ENCODE assay signal across 10 mouse cellular contexts in genomic region chr14:18233981-18234960, GRCm38 (mm10). TPM values are rescaled to one million over a fixed set of nuclear protein-coding genes. Genes with fewer than 3 reads are reported as not detected.
DNase-seq lines count a peak whose midpoint lies in the region; ATAC-seq lines count a peak whose summit lies in the region.
"Had no signal": no experiment of that assay in that cellular context is flagged by ENCODE, and none has a peak within 500 bp of the region (broad histone marks: within the 10 kb centered on the region; RNA-seq: fewer than 3 reads in every experiment).

No protein-coding gene starts in this region.

- WGBS in liver, embryonic 16.5 days (ENCODE audit: insufficient replicate concordance): 35% methylated on average over 5 of the region's 5 CpGs
- 30% methylated on average over 5 of the region's 5 CpGs for WGBS in heart, embryonic 15.5 days
- WGBS in stomach, embryonic 15.5 days: 47% methylated on average over 5 of the region's 5 CpGs

- H3K27ac ChIP-seq in liver, embryonic 16.5 days (ENCODE audit: low read length): peak overlapping the region; percentile 34; the same call in 1 of the 2 replicates
- peak overlapping the region; percentile 91 for H3K27ac ChIP-seq in heart, embryonic 15.5 days
- H3K27ac ChIP-seq in stomach, embryonic 15.5 days: peak overlapping the region; percentile 55; the same call in 1 of the 2 replicates
- H3K27ac ChIP-seq: embryonic facial prominence, embryonic 12.5 days; hindbrain, embryonic 14.5 days had no signal

- no peaks in the 10 kb centered on the region for H3K36me3 ChIP-seq in liver, embryonic 16.5 days (ENCODE audit: control insufficient read depth, insufficient read depth)
- no peaks in the 10 kb centered on the region for H3K36me3 ChIP-seq in heart, embryonic 15.5 days
- H3K36me3 ChIP-seq in stomach, embryonic 15.5 days: no peaks in the 10 kb centered on the region
- H3K36me3 ChIP-seq: embryonic facial prominence, embryonic 12.5 days had no signal

- no peak overlapping the region for H3K4me3 ChIP-seq in liver, embryonic 16.5 days (ENCODE audit: low read depth, low read length)
- H3K4me3 ChIP-seq in heart, embryonic 15.5 days: peak overlapping the region; percentile 4; the same call in 1 of the 2 replicates
- no peak overlapping the region for H3K4me3 ChIP-seq in stomach, embryonic 15.5 days (replicated peaks)
- H3K4me3 ChIP-seq: embryonic facial prominence, embryonic 12.5 days had no signal

- H3K27me3 ChIP-seq in liver, embryonic 16.5 days (ENCODE audit: control insufficient read depth, insufficient read depth, low read depth, low read length): no peaks in the 10 kb centered on the region
- no peaks in the 10 kb centered on the region for H3K27me3 ChIP-seq in heart, embryonic 15.5 days
- H3K27me3 ChIP-seq in stomach, embryonic 15.5 days (replicated peaks): no peaks in the 10 kb centered on the region
- H3K27me3 ChIP-seq: embryonic facial prominence, embryonic 12.5 days had no signal

- DNase-seq in adrenal gland, postnatal 10 days: peak; percentile 12
- no peak for DNase-seq in adrenal gland, adult 8-10 months
- no peak for DNase-seq in liver
- DNase-seq in spleen, adult 12 weeks (ENCODE audit: low spot score): no peak
- DNase-seq in frontal cortex, postnatal 25 days (ENCODE audit: low spot score in 2 of 2): no peak

- H3K9ac ChIP-seq in liver, embryonic 16.5 days (ENCODE audit: low read depth, low read length): no peak overlapping the region
- peak overlapping the region; percentile 7; the same call in 1 of the 2 replicates for H3K9ac ChIP-seq in heart, embryonic 15.5 days
- H3K9ac ChIP-seq in stomach, embryonic 15.5 days: no peak overlapping the region
- H3K9ac ChIP-seq: embryonic facial prominence, embryonic 12.5 days; hindbrain, embryonic 14.5 days had no signal

- no peak for ATAC-seq in liver, embryonic 16.5 days (ENCODE audit: low read depth)
- no peak for ATAC-seq in heart, embryonic 15.5 days (replicated peaks; ENCODE audit: insufficient number of reproducible peaks, insufficient read depth, low FRiP score, low read depth)
- ATAC-seq in stomach, embryonic 15.5 days (ENCODE audit: insufficient read depth, low FRiP score, low read depth): no peak

- no peak overlapping the region for H3K4me2 ChIP-seq in liver, embryonic 16.5 days (ENCODE audit: low read depth, low read length)
- H3K4me2 ChIP-seq in heart, embryonic 15.5 days: peak overlapping the region; percentile 43
- H3K4me2 ChIP-seq in stomach, embryonic 15.5 days: no peak overlapping the region
- H3K4me2 ChIP-seq: embryonic facial prominence, embryonic 12.5 days; hindbrain, embryonic 14.5 days had no signal

- no peaks in the 10 kb centered on the region for H3K9me3 ChIP-seq in liver, embryonic 16.5 days (replicated peaks; ENCODE audit: control insufficient read depth, low read length)
- no peaks in the 10 kb centered on the region for H3K9me3 ChIP-seq in heart, embryonic 15.5 days (replicated peaks)
- no peaks in the 10 kb centered on the region for H3K9me3 ChIP-seq in stomach, embryonic 15.5 days
- H3K9me3 ChIP-seq: embryonic facial prominence, embryonic 12.5 days had no signal

- peaks cover 6% of the 10 kb centered on the region for H3K4me1 ChIP-seq in liver, embryonic 16.5 days (ENCODE audit: control insufficient read depth, low read depth, low read length)
- peaks cover 26% of the 10 kb centered on the region for H3K4me1 ChIP-seq in heart, embryonic 15.5 days (replicated peaks)
- H3K4me1 ChIP-seq in stomach, embryonic 15.5 days: 0 out of 2 replicates have a peak, but pooled peaks cover 3% of the 10 kb centered on the region
- H3K4me1 ChIP-seq: embryonic facial prominence, embryonic 12.5 days had no signal

RNA-seq across cellular contexts. Expression of gene Nr1d2, which starts 4.7 kb away (rescaled TPM):
- total RNA-seq in adrenal gland, postnatal 10 days (2021): 10 to 100 TPM; 32.3 to 51.7 TPM
- 100 to 1,000 TPM in 3 of 4 experiments, 10 to 100 TPM in 1; 98.8 to 150 (median 116) TPM for total RNA-seq in adrenal gland, adult 8-10 months (2022)
- 1.5 and 1.7 TPM in 2 replicates for polyA plus RNA-seq in liver, embryonic 16.5 days (2015; fragmentation: Nextera tagmentation; extraction: Ambion mirVana)
- polyA plus RNA-seq in heart, embryonic 15.5 days (2015; fragmentation: Nextera tagmentation; extraction: Ambion mirVana): 11.3 and 11.5 TPM in 2 replicates
- 6.7 and 8.2 TPM in 2 replicates for polyA plus RNA-seq in stomach, embryonic 15.5 days (2015; fragmentation: Nextera tagmentation; extraction: Ambion mirVana)

RNA-seq across cellular contexts. Expression of gene Nkiras1, which starts 36.7 kb away (rescaled TPM):
- total RNA-seq in adrenal gland, postnatal 10 days (2021): 10 to 100 TPM; 19.4 to 24.0 TPM
- 10 to 100 TPM; 24.8 to 27.4 (median 26.1) TPM for total RNA-seq in adrenal gland, adult 8-10 months (2022)
- 7.1 and 8.6 TPM in 2 replicates for polyA plus RNA-seq in liver, embryonic 16.5 days (2015; fragmentation: Nextera tagmentation; extraction: Ambion mirVana)
- polyA plus RNA-seq in heart, embryonic 15.5 days (2015; fragmentation: Nextera tagmentation; extraction: Ambion mirVana): 21.3 and 22.0 TPM in 2 replicates
- 17.2 and 17.7 TPM in 2 replicates for polyA plus RNA-seq in stomach, embryonic 15.5 days (2015; fragmentation: Nextera tagmentation; extraction: Ambion mirVana)

RNA-seq across cellular contexts. Expression of gene Rpl15, which starts 36.9 kb away (rescaled TPM):
- 100 to 1,000 TPM; 997 to 998 TPM for total RNA-seq in adrenal gland, postnatal 10 days (2021)
- 100 to 1,000 TPM; 673 to 753 (median 717) TPM for total RNA-seq in adrenal gland, adult 8-10 months (2022)
- 191 and 222 TPM in 2 replicates for polyA plus RNA-seq in liver, embryonic 16.5 days (2015; fragmentation: Nextera tagmentation; extraction: Ambion mirVana)
- polyA plus RNA-seq in heart, embryonic 15.5 days (2015; fragmentation: Nextera tagmentation; extraction: Ambion mirVana): 211 and 248 TPM in 2 replicates
- polyA plus RNA-seq in stomach, embryonic 15.5 days (2015; fragmentation: Nextera tagmentation; extraction: Ambion mirVana): 343 and 434 TPM in 2 replicates

Comparison
In these comparisons a context has a peak if more than half of its experiments do, and no peak if none do; other contexts are left out.
1. H3K27ac ChIP-seq: peak in every context shown above with its lines; median percentile 91 in heart, embryonic 15.5 days; 55 in stomach, embryonic 15.5 days; 34 in liver, embryonic 16.5 days.